Mouse (Mus musculus): ENCODE data around the gene Gm3752.
"Not testable (repeated sequence)": the region's sequence is repeated elsewhere in the genome, so short reads cannot be mapped to it uniquely, and the experiment has no call there.

Gm3752 gene

DNA sequence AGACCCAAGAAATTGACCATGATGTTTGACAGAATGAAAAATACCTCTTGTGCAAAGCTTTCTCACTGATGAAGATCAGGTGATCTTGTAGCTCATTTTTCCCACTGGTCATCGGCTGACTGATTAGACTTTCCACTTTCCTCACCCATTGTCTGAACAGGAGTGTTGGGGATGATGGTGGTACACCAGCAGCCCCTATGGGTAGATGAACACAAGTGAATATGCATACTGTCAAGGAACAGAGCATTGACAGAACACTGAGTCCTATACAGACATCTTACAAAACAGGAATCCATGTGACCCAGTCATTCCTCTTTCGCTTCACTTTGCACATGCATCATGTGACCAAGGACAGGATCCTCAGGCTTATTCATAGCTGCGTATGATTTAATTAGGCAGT is at the start of gene Gm3752:
TSS of gene Gm3752 (minus strand) at position 101 of the 400 bp plus-strand sequence.
- not testable (repeated sequence) for DNase-seq

GRCm38 (mm10) chr14:7488731-7489130 is 5.2 kb upstream of the Gm3752 start:
- DNase-seq = peak; percentile 2

GRCm38 (mm10) chr14:7450817-7451216 is 32.7 kb downstream of the Gm3752 start, which contains the start of gene Gm3755:
Gm3755 (minus strand) TSS chr14:7450917.
- not testable (repeated sequence) for DNase-seq

DNA sequence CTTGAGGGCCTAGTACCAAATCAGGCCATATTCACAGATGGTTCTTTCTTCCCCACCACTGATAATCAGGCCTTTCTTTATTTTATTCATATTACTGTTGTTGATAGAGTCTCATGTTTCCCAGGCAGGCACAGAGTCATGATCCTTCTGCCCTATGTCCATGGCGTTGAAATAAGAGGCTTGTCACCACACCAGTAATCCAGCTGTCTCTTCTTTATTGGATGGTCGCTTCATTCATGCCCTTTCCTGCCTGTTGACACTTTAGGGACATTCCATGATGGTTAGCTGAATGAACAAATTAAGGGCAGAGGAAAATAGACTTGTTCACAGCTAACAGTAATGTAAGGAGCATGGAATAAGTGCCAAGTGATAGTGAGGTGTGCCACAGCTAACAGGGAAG is 61.1 kb downstream of the Gm3752 start:
- DNase-seq = not testable (repeated sequence)
